Mouse (Mus musculus) liver, embryonic 15.5 days (tissue): ENCODE measurements around the gene Maml2. TPM values are rescaled to one million over a fixed set of nuclear protein-coding genes. Genes with fewer than 3 reads are reported as not detected.

Source experiments
- ATAC-seq: fragments of 200-750 bp; cut with Nextera tagmentation; 2 replicates; pipeline ENCODE4 v1.8.0; 2017; ENCODE audit warnings: moderate number of reproducible peaks, mild to moderate bottlenecking, moderate library complexity; ENCODE audit not compliant: insufficient read depth
- H3K27ac ChIP-seq: fragments of 300-500 bp; sonication (generic); replicated peaks from 2 replicates; pipeline ENCODE4 v1.5.1; 2015; ENCODE audit warnings: mild to moderate bottlenecking, inconsistent platforms
- H3K27me3 ChIP-seq: fragments of 300-500 bp; sonication (generic); 2 replicates; pipeline ENCODE4 v1.6.1; 2015; ENCODE audit warnings: mild to moderate bottlenecking, inconsistent platforms
- H3K36me3 ChIP-seq: fragments of 300-500 bp; sonication (generic); replicated peaks from 2 replicates; pipeline ENCODE4 v1.6.1; 2015; ENCODE audit warnings: moderate library complexity, mild to moderate bottlenecking, inconsistent platforms
- H3K4me1 ChIP-seq: fragments of 300-500 bp; sonication (generic); replicated peaks from 2 replicates; pipeline ENCODE4 v1.6.1; 2015; ENCODE audit warnings: inconsistent platforms
- H3K4me2 ChIP-seq: fragments of 300-500 bp; sonication (generic); 2 replicates; pipeline ENCODE4 v1.6.1; 2015; ENCODE audit warnings: moderate library complexity, mild to moderate bottlenecking, inconsistent platforms
- H3K4me3 ChIP-seq: fragments of 300-500 bp; sonication (generic); replicated peaks from 2 replicates; pipeline ENCODE4 v1.5.1; 2015; ENCODE audit warnings: mild to moderate bottlenecking, inconsistent platforms
- H3K9ac ChIP-seq: fragments of 300-500 bp; sonication (generic); 2 replicates; pipeline ENCODE4 v1.6.1; 2015; ENCODE audit warnings: moderate library complexity, mild to moderate bottlenecking, inconsistent platforms
- H3K9me3 ChIP-seq: fragments of 300-500 bp; sonication (generic); replicated peaks from 2 replicates; pipeline ENCODE4 v1.6.1; 2016; ENCODE audit warnings: inconsistent platforms
- WGBS: fragments of 180-500 bp; shearing (Covaris S2); methylation state at CpG from one replicate; pipeline ENCODE4 v1.1.7; 2015; ENCODE audit warnings: mixed read lengths; ENCODE audit not compliant: insufficient replicate concordance; 5-methylcytosine and 5-hydroxymethylcytosine counted together
- polyA plus RNA-seq: library from polyadenylated mRNA; unstranded; fragments of >200 nt; fragmentation: Nextera tagmentation; extraction: Ambion mirVana; gene quantifications from 2 replicates; pipeline ENCODE4 v1.2.1, GENCODE M21; 2015

Maml2 gene
- polyA plus RNA-seq, 1 experiment from 2014 or later = 0.84 TPM

- H3K4me2 ChIP-seq = no peak overlapping the region
- H3K4me3 ChIP-seq = no peak overlapping the region
- no peak for ATAC-seq
- H3K27ac ChIP-seq = no peak overlapping the region
- H3K9ac ChIP-seq = no peak overlapping the region
- H3K9me3 ChIP-seq = no peaks in the 10 kb centered on the region
- no peaks in the 10 kb centered on the region for H3K4me1 ChIP-seq
- 69% methylated on average over 8 of the region's 8 CpGs for WGBS
- H3K27me3 ChIP-seq = no peaks in the 10 kb centered on the region
- H3K36me3 ChIP-seq = no peaks in the 10 kb centered on the region
Observed at GRCm38 (mm10) chr9:13603533-13604143, 305.9 kb downstream of the Maml2 start.

DNA sequence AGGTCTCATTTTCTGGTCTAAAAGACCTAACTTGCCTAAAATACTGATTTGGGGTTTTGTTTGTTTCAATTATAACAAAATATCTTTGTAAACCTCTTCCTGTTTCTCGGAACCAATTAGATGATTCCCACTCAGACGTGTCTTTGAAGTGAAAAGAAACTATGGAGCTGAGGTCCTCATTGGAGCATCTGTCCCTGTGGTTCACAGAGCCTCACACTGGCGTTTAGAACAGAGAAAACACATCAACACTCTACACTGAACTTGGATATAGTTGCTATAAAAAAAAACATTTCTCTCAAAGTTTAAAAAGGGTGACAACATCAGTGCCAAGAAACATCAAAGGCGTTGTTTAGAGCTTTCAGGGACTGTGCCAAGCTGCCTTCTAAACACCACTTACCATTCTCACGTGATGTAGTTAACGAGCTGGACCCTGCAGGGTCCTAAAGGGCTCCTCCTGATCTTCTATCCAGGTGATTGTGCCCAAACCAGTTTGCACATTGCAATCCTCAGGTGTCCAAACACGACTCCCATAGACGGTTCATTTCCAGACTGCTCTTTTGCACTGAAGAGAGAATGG lies 309.9 kb downstream of the Maml2 start:
- Histone ChIP-seq H3K4me3 (no peak overlapping the region), H3K4me1 (no peaks in the 10 kb centered on the region), H3K9me3 (no peaks in the 10 kb centered on the region), H3K27me3 (no peaks in the 10 kb centered on the region), H3K9ac (no peak overlapping the region), H3K36me3 (no peaks in the 10 kb centered on the region), H3K4me2 (no peak overlapping the region), H3K27ac (no peak overlapping the region)
- ATAC-seq = no peak
- WGBS = 57% methylated on average over 8 of the region's 8 CpGs

DNA sequence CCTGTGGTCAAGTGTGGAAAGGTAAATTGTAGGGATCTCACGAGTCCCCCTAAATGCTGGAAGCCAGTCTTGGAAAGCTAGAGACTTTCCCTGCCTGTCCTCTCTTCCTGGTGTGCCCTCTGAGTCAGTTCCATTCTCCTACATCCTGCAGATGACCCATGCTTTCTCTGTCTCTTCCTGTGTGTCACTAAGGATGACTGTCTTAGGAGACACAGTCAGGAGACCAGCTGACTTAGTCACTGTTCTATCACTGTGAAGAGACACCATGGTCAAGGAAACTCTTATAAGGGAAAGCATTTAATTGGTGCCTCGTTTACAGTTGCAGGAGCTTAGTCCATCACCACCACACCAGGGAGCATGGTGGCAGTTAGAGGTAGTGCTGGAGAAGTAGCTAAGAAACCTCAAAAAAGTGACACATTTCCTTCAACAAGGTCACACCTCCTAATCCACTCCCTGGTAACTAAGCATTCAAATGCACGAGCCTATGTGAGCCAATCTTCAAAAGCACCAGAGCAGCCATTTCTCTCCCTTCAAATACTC lies 310.8 kb downstream of the Maml2 start:
- WGBS = 29% methylated on average over 3 of the region's 3 CpGs
- H3K4me1 ChIP-seq = no peaks in the 10 kb centered on the region
- no peak overlapping the region for H3K27ac ChIP-seq
- H3K27me3 ChIP-seq = no peaks in the 10 kb centered on the region
- no peaks in the 10 kb centered on the region for H3K9me3 ChIP-seq
- no peak overlapping the region for H3K4me2 ChIP-seq
- ATAC-seq = no peak
- no peak overlapping the region for H3K4me3 ChIP-seq
- H3K36me3 ChIP-seq = no peaks in the 10 kb centered on the region
- H3K9ac ChIP-seq = no peak overlapping the region

- no peaks in the 10 kb centered on the region for H3K9me3 ChIP-seq
- WGBS = 58% methylated on average over 3 of the region's 3 CpGs
- no peaks in the 10 kb centered on the region for H3K36me3 ChIP-seq
- no peaks in the 10 kb centered on the region for H3K27me3 ChIP-seq
- no peak overlapping the region for H3K27ac ChIP-seq
- no peak overlapping the region for H3K4me2 ChIP-seq
- no peaks in the 10 kb centered on the region for H3K4me1 ChIP-seq
- no peak overlapping the region for H3K4me3 ChIP-seq
- no peak overlapping the region for H3K9ac ChIP-seq
- ATAC-seq = no peak
Observed at GRCm38 (mm10) chr9:13611561-13611960, 313.8 kb downstream of the Maml2 start.

DNA sequence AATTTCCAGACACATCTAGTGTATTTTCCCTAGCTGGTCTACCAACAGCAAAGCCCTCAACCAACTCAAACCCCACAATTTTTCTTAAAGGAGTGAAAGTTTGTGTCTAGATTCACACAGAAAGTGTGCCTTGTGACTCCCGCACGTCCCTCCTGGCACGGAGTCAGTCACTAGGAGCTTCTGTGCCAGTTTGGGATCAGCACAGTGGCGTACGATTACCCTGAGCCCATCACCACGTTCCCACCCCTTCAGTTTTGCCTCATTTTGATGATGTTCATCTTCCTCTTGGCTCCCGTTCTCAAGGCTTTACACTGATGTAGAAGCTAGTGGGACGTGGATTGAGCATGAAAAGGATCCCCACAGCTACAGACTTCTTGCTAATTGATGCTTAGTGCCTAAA lies 314.6 kb downstream of the Maml2 start:
- no peaks in the 10 kb centered on the region for H3K4me1 ChIP-seq
- H3K36me3 ChIP-seq = no peaks in the 10 kb centered on the region
- no peak for ATAC-seq
- H3K27ac ChIP-seq = no peak overlapping the region
- H3K9me3 ChIP-seq = no peaks in the 10 kb centered on the region
- H3K4me2 ChIP-seq = no peak overlapping the region
- no peaks in the 10 kb centered on the region for H3K27me3 ChIP-seq
- H3K4me3 ChIP-seq = no peak overlapping the region
- H3K9ac ChIP-seq = no peak overlapping the region
- WGBS = 65% methylated on average over 8 of the region's 8 CpGs

- Histone ChIP-seq H3K4me1 (no peaks in the 10 kb centered on the region), H3K27ac (no peak overlapping the region), H3K4me2 (no peak overlapping the region), H3K27me3 (no peaks in the 10 kb centered on the region), H3K9ac (no peak overlapping the region), H3K4me3 (no peak overlapping the region), H3K9me3 (no peaks in the 10 kb centered on the region), H3K36me3 (no peaks in the 10 kb centered on the region)
- WGBS = 54% methylated on average over 8 of the region's 8 CpGs
- ATAC-seq = no peak
Observed at GRCm38 (mm10) chr9:13613325-13614268, 315.8 kb downstream of the Maml2 start.

- WGBS = 48% methylated on average over 5 of the region's 5 CpGs
- ATAC-seq = no peak
- no peaks in the 10 kb centered on the region for H3K9me3 ChIP-seq
- no peaks in the 10 kb centered on the region for H3K4me1 ChIP-seq
- H3K9ac ChIP-seq = no peak overlapping the region
- H3K27ac ChIP-seq = no peak overlapping the region
- no peaks in the 10 kb centered on the region for H3K36me3 ChIP-seq
- no peaks in the 10 kb centered on the region for H3K27me3 ChIP-seq
- H3K4me2 ChIP-seq = no peak overlapping the region
- H3K4me3 ChIP-seq = no peak overlapping the region
Observed at GRCm38 (mm10) chr9:13616383-13617009, 318.7 kb downstream of the Maml2 start.

DNA sequence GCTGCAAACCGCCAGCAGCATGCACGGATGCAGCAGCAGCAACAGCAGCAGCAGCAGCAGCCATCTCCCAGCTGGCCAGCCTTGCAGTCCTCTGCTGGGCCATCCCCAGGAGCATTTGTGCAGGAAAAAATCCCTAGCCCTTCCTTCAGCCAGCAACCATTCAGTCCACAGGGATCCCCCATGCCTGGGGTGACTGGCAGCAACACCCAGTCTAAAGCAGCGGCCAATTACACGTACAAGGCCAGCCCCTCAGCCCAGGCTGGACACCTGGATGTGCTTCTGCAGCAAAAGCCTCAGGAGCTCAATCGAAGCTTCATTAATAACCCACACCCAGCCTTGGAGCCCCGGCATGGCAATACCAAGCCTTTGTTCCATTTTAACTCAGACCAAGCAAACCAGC lies 323.0 kb downstream of the Maml2 start:
- ATAC-seq = no peak
- no peaks in the 10 kb centered on the region for H3K4me1 ChIP-seq
- 62% methylated on average over 6 of the region's 6 CpGs for WGBS
- no peaks in the 10 kb centered on the region for H3K9me3 ChIP-seq
- H3K27me3 ChIP-seq = no peaks in the 10 kb centered on the region
- H3K36me3 ChIP-seq = no peaks in the 10 kb centered on the region
- H3K27ac ChIP-seq = no peak overlapping the region
- H3K4me3 ChIP-seq = no peak overlapping the region
- no peak overlapping the region for H3K9ac ChIP-seq
- H3K4me2 ChIP-seq = no peak overlapping the region

- Histone ChIP-seq H3K4me2 (no peak overlapping the region), H3K9me3 (no peaks in the 10 kb centered on the region), H3K27me3 (no peaks in the 10 kb centered on the region), H3K4me1 (no peaks in the 10 kb centered on the region), H3K27ac (no peak overlapping the region), H3K4me3 (no peak overlapping the region), H3K36me3 (no peaks in the 10 kb centered on the region), H3K9ac (no peak overlapping the region)
- 82% methylated on average over 3 of the region's 3 CpGs for WGBS
- ATAC-seq = no peak
Observed at GRCm38 (mm10) chr9:13621941-13622340, 324.2 kb downstream of the Maml2 start.

DNA sequence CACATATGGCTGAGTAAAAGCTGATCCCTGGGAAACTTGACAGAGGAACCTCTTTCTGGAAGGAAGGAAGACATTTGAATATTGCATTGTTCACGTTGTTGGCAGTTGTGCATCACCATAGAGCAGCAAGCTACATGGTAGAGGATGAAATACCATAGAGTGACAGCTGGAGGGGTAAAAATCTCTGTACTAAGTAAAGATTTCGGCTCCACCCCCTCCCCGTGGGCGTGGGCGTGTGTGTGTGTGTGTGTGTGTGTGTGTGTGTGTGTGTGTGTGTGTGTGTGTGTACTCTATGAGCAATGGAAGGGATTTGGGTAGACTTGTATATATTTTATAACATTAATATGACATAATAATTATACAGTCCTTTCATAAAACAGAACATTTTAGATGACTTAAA lies 324.7 kb downstream of the Maml2 start:
- H3K9ac ChIP-seq = no peak overlapping the region
- no peak for ATAC-seq
- no peaks in the 10 kb centered on the region for H3K36me3 ChIP-seq
- 52% methylated on average over 5 of the region's 5 CpGs for WGBS
- H3K4me1 ChIP-seq = no peaks in the 10 kb centered on the region
- H3K4me2 ChIP-seq = no peak overlapping the region
- H3K4me3 ChIP-seq = no peak overlapping the region
- no peak overlapping the region for H3K27ac ChIP-seq
- H3K27me3 ChIP-seq = no peaks in the 10 kb centered on the region
- no peaks in the 10 kb centered on the region for H3K9me3 ChIP-seq

GRCm38 (mm10) chr9:13623892-13624422 lies 326.2 kb downstream of the Maml2 start:
- Histone ChIP-seq H3K36me3 (no peaks in the 10 kb centered on the region), H3K4me2 (no peak overlapping the region), H3K9me3 (no peaks in the 10 kb centered on the region), H3K27me3 (no peaks in the 10 kb centered on the region), H3K4me1 (no peaks in the 10 kb centered on the region), H3K27ac (no peak overlapping the region), H3K4me3 (no peak overlapping the region), H3K9ac (no peak overlapping the region)
- no peak for ATAC-seq
- WGBS = 62% methylated on average over 3 of the region's 3 CpGs
